Mouse (Mus musculus): ENCODE measurements at regions not wholly inside any gene's neighbourhood (a gene's known extent, or its start where the extent isn't known, plus 50 kb on each side); places are given as distances from the start of the nearest gene placed in this dataset.

GRCm38 (mm10) chr1:63920181-63920933 lies 151.3 kb upstream of the 4933402D24Rik start:
- in situ Hi-C loops (cut with MseI, MboI) = no loop called here

GRCm38 (mm10) chr1:63918200-63918599 lies 149.1 kb upstream of the 4933402D24Rik start:
- in situ Hi-C loops (cut with MseI, MboI) = no loop called here

GRCm38 (mm10) chr1:63916907-63917650 lies 148.0 kb upstream of the 4933402D24Rik start:
- in situ Hi-C loops (cut with MseI, MboI) = no loop called here

GRCm38 (mm10) chr1:63910765-63911164 lies 141.7 kb upstream of the 4933402D24Rik start:
- in situ Hi-C loops (cut with MseI, MboI) = no loop called here

- in situ Hi-C loops (cut with MseI, MboI) = no loop called here
Measured at GRCm38 (mm10) chr1:63909191-63909590, 140.1 kb upstream of the 4933402D24Rik start.

GRCm38 (mm10) chr1:63903620-63904019 lies 134.6 kb upstream of the 4933402D24Rik start:
- in situ Hi-C loops (cut with MseI, MboI) = no loop called here

GRCm38 (mm10) chr1:63903201-63903600 lies 134.1 kb upstream of the 4933402D24Rik start:
- in situ Hi-C loops (cut with MseI, MboI) = no loop called here

GRCm38 (mm10) chr1:63902391-63902790 lies 133.3 kb upstream of the 4933402D24Rik start:
- in situ Hi-C loops (cut with MseI, MboI) = no loop called here

- in situ Hi-C loops (cut with MseI, MboI) = no loop called here
Measured at GRCm38 (mm10) chr1:63899631-63900577, 130.8 kb upstream of the 4933402D24Rik start.

GRCm38 (mm10) chr1:63898766-63899165 lies 129.7 kb upstream of the 4933402D24Rik start:
- in situ Hi-C loops (cut with MseI, MboI) = no loop called here

GRCm38 (mm10) chr1:63897556-63897955 lies 128.5 kb upstream of the 4933402D24Rik start:
- in situ Hi-C loops (cut with MseI, MboI) = no loop called here

- in situ Hi-C loops (cut with MseI, MboI) = no loop called here
Measured at GRCm38 (mm10) chr1:63879570-63879969, 110.5 kb upstream of the 4933402D24Rik start.

- in situ Hi-C loops (cut with MseI, MboI) = no loop called here
Measured at GRCm38 (mm10) chr1:63876589-63877251, 107.7 kb upstream of the 4933402D24Rik start.

GRCm38 (mm10) chr1:63875297-63875962 lies 106.4 kb upstream of the 4933402D24Rik start:
- in situ Hi-C loops (cut with MseI, MboI) = no loop called here

GRCm38 (mm10) chr1:63871831-63872230 lies 102.8 kb upstream of the 4933402D24Rik start:
- in situ Hi-C loops (cut with MseI, MboI) = no loop called here

GRCm38 (mm10) chr1:63869342-63869741 lies 100.3 kb upstream of the 4933402D24Rik start:
- in situ Hi-C loops (cut with MseI, MboI) = no loop called here

GRCm38 (mm10) chr1:63857933-63858649 lies 89.0 kb upstream of the 4933402D24Rik start:
- in situ Hi-C loops (cut with MseI, MboI) = no loop called here

- in situ Hi-C loops (cut with MseI, MboI) = no loop called here
Measured at GRCm38 (mm10) chr1:63857468-63857867, 88.4 kb upstream of the 4933402D24Rik start.

- in situ Hi-C loops (cut with MseI, MboI) = no loop called here
Measured at GRCm38 (mm10) chr1:63856366-63856765, 87.3 kb upstream of the 4933402D24Rik start.

- in situ Hi-C loops (cut with MseI, MboI) = no loop called here
Measured at GRCm38 (mm10) chr1:63854794-63855193, 85.7 kb upstream of the 4933402D24Rik start.
